Mouse (Mus musculus) liver, postnatal 0 days (tissue): ENCODE data around the gene Polr2l.

ENCODE experiments used
- CTCF ChIP-seq: sonication (generic); IDR thresholded peaks from 2 replicates; pipeline ENCODE4 v1.5.1; 2016; ENCODE audit warnings: antibody characterized with exemption, low read depth
- EP300 ChIP-seq: IDR thresholded peaks from 2 replicates; pipeline ENCODE4 v1.6.1; 2016; ENCODE audit warnings: antibody characterized with exemption, low read depth, mild to moderate bottlenecking

GRCm38 (mm10) chr7:141437178-141438120 lies 37.5 kb downstream of the Polr2l start, which contains the start of gene Slc25a22:
- TF ChIP-seq CTCF, result peak; percentile 87
- TF ChIP-seq EP300, result no peak; the same call in 1 of the 2 replicates
